Mouse (Mus musculus): ENCODE data around the gene Epha2.

GRCm38 (mm10) chr4:141317914-141318313 is 16.9 kb downstream of the Epha2 start:
- TF ChIP-seq POLR2A (IDR thresholded peaks at IDR 0.05; ENCODE audit: extremely low read depth, insufficient read depth, low read length) (no peak), CTCF (IDR thresholded peaks at IDR 0.05; ENCODE audit: low read depth, low read length) (no peak)
